Mouse (Mus musculus): ENCODE data around the gene Dnajb14.

- TF ChIP-seq CTCF (IDR thresholded peaks at IDR 0.05; ENCODE audit: borderline replicate concordance, control insufficient read depth, extremely low read depth, insufficient read depth, low read length, poor library complexity) = no peak
- no peak for TF ChIP-seq POLR2A (IDR thresholded peaks at IDR 0.05; ENCODE audit: control insufficient read depth, extremely low read depth, insufficient read depth, low read length, poor library complexity)
Observed at GRCm38 (mm10) chr3:137861436-137861835, 6.0 kb upstream of the Dnajb14 start.

Data from thymus, adult 2 months (tissue).